Mouse (Mus musculus) small intestine, adult 2 months (tissue): ENCODE measurements around the gene Vmn2r27. TPM values are rescaled to one million over a fixed set of nuclear protein-coding genes. Genes with fewer than 3 reads are reported as not detected.

Experiments used
- H3K27ac ChIP-seq: fragments of 200-500 bp; 2 replicates; pipeline ENCODE4 v1.5.1; 2012; ENCODE audit warnings: low read depth, low read length, control low read depth, inconsistent platforms; ENCODE audit not compliant: insufficient read depth
- H3K27me3 ChIP-seq: fragments of 200-500 bp; 2 replicates; pipeline ENCODE4 v1.6.1; 2012; ENCODE audit warnings: mild to moderate bottlenecking, moderate library complexity, low read length, inconsistent platforms; ENCODE audit not compliant: control insufficient read depth, insufficient read depth
- H3K36me3 ChIP-seq: fragments of 200-500 bp; 2 replicates; pipeline ENCODE4 v1.6.1; 2012; ENCODE audit warnings: mild to moderate bottlenecking, low read length, control low read depth, inconsistent platforms; ENCODE audit not compliant: control insufficient read depth, insufficient read depth
- H3K4me1 ChIP-seq: fragments of 200-500 bp; 2 replicates; pipeline ENCODE4 v1.6.1; 2012; ENCODE audit warnings: low read length, inconsistent platforms, mixed read lengths; ENCODE audit not compliant: control insufficient read depth, insufficient read depth, insufficient read length
- H3K4me3 ChIP-seq: fragments of 200-500 bp; 2 replicates; pipeline ENCODE4 v1.5.1; 2012; ENCODE audit warnings: low read depth, mild to moderate bottlenecking, control low read depth, inconsistent platforms, low read length, moderate library complexity
- CTCF ChIP-seq: fragments of 200-500 bp; IDR thresholded peaks from 2 replicates; pipeline ENCODE4 v1.5.1; 2012; ENCODE audit warnings: low read depth, mild to moderate bottlenecking, control low read depth, inconsistent platforms, low read length, moderate library complexity, mixed read lengths; ENCODE audit not compliant: insufficient replicate concordance, insufficient read length; ENCODE audit errors: extremely low read depth
- POLR2A ChIP-seq: fragments of 200-500 bp; IDR thresholded peaks from 2 replicates; pipeline ENCODE4 v1.6.1; 2012; ENCODE audit warnings: low read depth, mild to moderate bottlenecking, control low read depth, inconsistent platforms, low read length, moderate library complexity
- WGBS: fragments of 180-500 bp; shearing (Covaris S2); methylation state at CpG from one replicate; pipeline ENCODE4 v1.1.7; 2018; 5-methylcytosine and 5-hydroxymethylcytosine counted together
- polyA plus RNA-seq: library from polyadenylated mRNA; depleted of rRNA; stranded (reverse); fragments of >200 nt; gene quantifications from 2 replicates; pipeline ENCODE4 v1.2.3, GENCODE M21; 2012; rRNA removed

Gene Vmn2r27
- polyA plus RNA-seq, 1 experiment, result not detected

GRCm38 (mm10) chr6:124202116-124202515 lies 29.5 kb downstream of the Vmn2r27 start:
- Histone ChIP-seq H3K4me3 (no peak overlapping the region), H3K36me3 (no peaks in the 10 kb centered on the region), H3K27me3 (no peaks in the 10 kb centered on the region), H3K4me1 (no peaks in the 10 kb centered on the region), H3K27ac (no peak overlapping the region)
- 67% methylated on average over 4 of the region's 4 CpGs for WGBS
- TF ChIP-seq CTCF (no peak), POLR2A (no peak)

GRCm38 (mm10) chr6:124168499-124169257 lies 63.0 kb downstream of the Vmn2r27 start:
- Histone ChIP-seq H3K4me3 (no peak overlapping the region), H3K27ac (no peak overlapping the region), H3K36me3 (no peaks in the 10 kb centered on the region), H3K27me3 (no peaks in the 10 kb centered on the region), H3K4me1 (no peaks in the 10 kb centered on the region)
- TF ChIP-seq CTCF (no peak), POLR2A (no peak)
- WGBS, result 61% methylated on average over 3 of the region's 3 CpGs

GRCm38 (mm10) chr6:124166596-124166995 lies 65.1 kb downstream of the Vmn2r27 start:
- 81% methylated on average over 2 of the region's 2 CpGs for WGBS
- H3K27ac ChIP-seq, result no peak overlapping the region
- H3K4me1 ChIP-seq, result no peaks in the 10 kb centered on the region
- TF ChIP-seq CTCF, result no peak
- TF ChIP-seq POLR2A, result no peak
- H3K36me3 ChIP-seq, result no peaks in the 10 kb centered on the region
- no peak overlapping the region for H3K4me3 ChIP-seq
- H3K27me3 ChIP-seq, result no peaks in the 10 kb centered on the region

GRCm38 (mm10) chr6:124149808-124150207 lies 81.8 kb downstream of the Vmn2r27 start:
- Histone ChIP-seq H3K27me3 (no peaks in the 10 kb centered on the region), H3K4me3 (no peak overlapping the region), H3K36me3 (no peaks in the 10 kb centered on the region), H3K4me1 (no peaks in the 10 kb centered on the region), H3K27ac (no peak overlapping the region)
- WGBS, result 14% methylated on average over 1 of the region's 1 CpGs
- TF ChIP-seq CTCF (no peak), POLR2A (no peak)

Other genes starting within 250 kb of the Vmn2r27 start
- gene Vmn2r26, start 207.3 kb downstream of the Vmn2r27 start, polyA plus RNA-seq, result not detected in 2 replicates
- 0.06 and 0.39 TPM in 2 replicates for gene Cd163, start 72.8 kb upstream of the Vmn2r27 start, polyA plus RNA-seq
- gene Pex5, start 183.2 kb upstream of the Vmn2r27 start, polyA plus RNA-seq, result 17.1 and 29.1 TPM in 2 replicates
- 0.44 and 1.1 TPM in 2 replicates for gene Clstn3, start 232.9 kb upstream of the Vmn2r27 start, polyA plus RNA-seq